Mouse (Mus musculus) liver, embryonic 11.5 days (tissue): ENCODE results near the gene Keg1. TPM values are rescaled to one million over a fixed set of nuclear protein-coding genes. Genes with fewer than 3 reads are reported as not detected.
"Not testable (repeated sequence)": the region's sequence is repeated elsewhere in the genome, so short reads cannot be mapped to it uniquely, and the experiment has no call there.

ENCODE experiments used
- ATAC-seq: fragments of 200-750 bp; cut with Nextera tagmentation; replicated peaks from 2 replicates; pipeline ENCODE4 v1.8.0; 2017; ENCODE audit warnings: moderate number of reproducible peaks, mild to moderate bottlenecking, moderate TSS enrichment, moderate library complexity; ENCODE audit not compliant: low FRiP score
- DNase-seq: peaks from one replicate; pipeline ENCODE4 v3.0.0-alpha.2; 2017; ENCODE audit warnings: low spot score
- H3K27ac ChIP-seq: fragments of 300-500 bp; sonication (generic); 2 replicates; pipeline ENCODE4 v1.5.1; 2014; ENCODE audit warnings: mild to moderate bottlenecking, low read depth, low read length, control low read depth
- H3K27me3 ChIP-seq: fragments of 300-500 bp; sonication (generic); replicated peaks from 2 replicates; pipeline ENCODE4 v1.6.1; 2014; ENCODE audit warnings: low read length, mixed read lengths; ENCODE audit not compliant: control insufficient read depth, insufficient read depth
- H3K36me3 ChIP-seq: fragments of 300-500 bp; sonication (generic); 2 replicates; pipeline ENCODE4 v1.6.1; 2014; ENCODE audit warnings: mild to moderate bottlenecking, low read length, moderate library complexity, mixed read lengths; ENCODE audit not compliant: control insufficient read depth, insufficient read depth
- H3K4me1 ChIP-seq: fragments of 300-500 bp; sonication (generic); replicated peaks from 2 replicates; pipeline ENCODE4 v1.6.1; 2014; ENCODE audit warnings: low read length, mixed read lengths; ENCODE audit not compliant: control insufficient read depth, insufficient read depth
- H3K4me2 ChIP-seq: fragments of 300-500 bp; sonication (generic); 2 replicates; pipeline ENCODE4 v1.6.1; 2014; ENCODE audit warnings: mild to moderate bottlenecking, control low read depth, moderate library complexity
- H3K4me3 ChIP-seq: fragments of 300-500 bp; sonication (generic); 2 replicates; pipeline ENCODE4 v1.5.1; 2014; ENCODE audit warnings: low read depth, low read length, control low read depth
- H3K9ac ChIP-seq: fragments of 300-500 bp; sonication (generic); 2 replicates; pipeline ENCODE4 v1.6.1; 2014; ENCODE audit warnings: low read depth, low read length, control low read depth
- H3K9me3 ChIP-seq: fragments of 300-500 bp; sonication (generic); 2 replicates; pipeline ENCODE4 v1.6.1; 2016; ENCODE audit warnings: low read length, inconsistent platforms, mixed read lengths; ENCODE audit not compliant: control insufficient read depth
- WGBS: fragments of 180-500 bp; shearing (Covaris S2); extraction: QIAGEN DNeasy Blood & Tissue Kit; methylation state at CpG from one replicate; pipeline ENCODE4 v1.1.7; 2014; 5-methylcytosine and 5-hydroxymethylcytosine counted together
- polyA plus RNA-seq: library from polyadenylated mRNA; unstranded; fragments of >200 nt; fragmentation: Nextera tagmentation; extraction: Ambion mirVana; gene quantifications from 2 replicates; pipeline ENCODE4 v1.2.1, GENCODE M21; 2014

Gene Keg1
- 0.19 and 0.25 TPM in 2 replicates for polyA plus RNA-seq

DNA sequence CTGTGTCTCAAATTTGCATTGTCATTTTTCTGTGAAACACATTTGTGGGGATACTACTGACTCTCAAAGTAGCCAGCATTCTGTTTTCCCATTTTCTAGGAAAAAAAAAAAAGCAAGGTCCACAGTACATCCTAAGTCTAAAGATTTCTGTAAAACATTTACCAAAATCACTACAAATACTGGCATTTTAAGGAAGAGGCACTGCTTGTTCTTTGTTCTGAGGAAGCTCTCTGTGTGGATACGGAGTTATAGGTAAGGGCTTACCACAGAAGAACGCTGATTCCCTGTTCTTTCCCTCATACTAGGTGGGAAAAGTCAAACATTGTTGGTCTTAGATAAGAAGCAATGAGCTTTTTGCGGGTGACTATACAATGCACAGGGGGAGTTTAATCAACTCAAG lies at the start of gene Keg1:
TSS of gene Keg1 (plus strand) at position 197 of the 400 bp plus-strand sequence.
- H3K9ac ChIP-seq, result no peak within 1 kb of the TSS
- DNase-seq (no peak), ATAC-seq (no peak)
- H3K4me3 ChIP-seq, result no peak within 1 kb of the TSS
- no peaks in the 10 kb centered on the region for H3K4me1 ChIP-seq
- no peaks in the 10 kb centered on the region for H3K9me3 ChIP-seq
- H3K27ac ChIP-seq, result no peak within 1 kb of the TSS
- 48% methylated on average over 3 of the region's 3 CpGs for WGBS
- no peak within 1 kb of the TSS for H3K4me2 ChIP-seq
- H3K36me3 ChIP-seq, result no peaks in the 10 kb centered on the region
- no peaks in the 10 kb centered on the region for H3K27me3 ChIP-seq

DNA sequence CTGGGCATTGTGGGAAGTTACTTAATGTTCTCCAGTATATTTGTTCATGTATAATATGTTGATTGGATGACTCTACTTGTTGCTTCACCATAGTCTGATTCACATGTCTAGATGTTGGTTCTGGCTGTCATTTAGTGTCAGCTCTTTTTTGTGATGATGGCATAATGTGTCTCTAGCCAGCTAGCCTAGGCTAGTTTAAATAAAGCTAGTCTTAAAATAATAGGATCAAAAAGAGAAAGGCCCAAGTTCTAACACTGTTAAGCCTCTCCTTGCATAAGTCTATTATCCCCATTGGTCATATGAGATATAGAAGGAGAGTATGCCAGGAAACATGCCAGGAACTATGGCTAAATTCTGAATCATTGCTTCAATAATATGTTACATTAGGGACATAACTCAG lies 46.1 kb upstream of the Keg1 start:
- Histone ChIP-seq H3K9ac (no peak overlapping the region), H3K27ac (no peak overlapping the region), H3K4me3 (no peak overlapping the region), H3K4me2 (no peak overlapping the region), H3K27me3 (no peaks in the 10 kb centered on the region), H3K4me1 (no peaks in the 10 kb centered on the region), H3K9me3 (no peaks in the 10 kb centered on the region), H3K36me3 (no peaks in the 10 kb centered on the region)
- DNase-seq (no peak), ATAC-seq (no peak)

DNA sequence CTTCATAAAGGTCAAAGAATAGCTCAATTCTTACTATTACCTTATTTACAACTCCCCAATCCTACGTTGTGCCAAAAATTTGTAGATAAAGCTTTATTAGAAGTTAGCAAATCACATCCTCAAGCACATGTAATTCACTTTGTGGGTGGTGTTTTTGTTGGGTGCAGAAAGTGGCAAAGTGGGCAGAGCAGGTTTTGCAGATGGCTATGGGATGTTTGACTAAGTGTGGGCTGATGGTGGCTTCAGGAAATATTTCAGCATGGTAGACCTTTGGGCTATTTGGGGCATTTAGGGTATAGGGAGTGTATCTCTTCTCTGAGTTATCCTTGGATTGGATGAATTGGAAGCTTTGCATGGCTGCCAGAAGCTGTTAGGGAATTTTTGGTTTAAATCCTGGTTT lies 29.4 kb upstream of the Keg1 start:
- Histone ChIP-seq H3K36me3 (no peaks in the 10 kb centered on the region), H3K9ac (no peak overlapping the region), H3K9me3 (no peaks in the 10 kb centered on the region), H3K27me3 (no peaks in the 10 kb centered on the region), H3K4me3 (no peak overlapping the region), H3K4me2 (no peak overlapping the region), H3K27ac (no peak overlapping the region), H3K4me1 (no peaks in the 10 kb centered on the region)
- DNase-seq, result no peak
- no peak for ATAC-seq
- WGBS, result 64% methylated on average over 1 of the region's 1 CpGs

DNA sequence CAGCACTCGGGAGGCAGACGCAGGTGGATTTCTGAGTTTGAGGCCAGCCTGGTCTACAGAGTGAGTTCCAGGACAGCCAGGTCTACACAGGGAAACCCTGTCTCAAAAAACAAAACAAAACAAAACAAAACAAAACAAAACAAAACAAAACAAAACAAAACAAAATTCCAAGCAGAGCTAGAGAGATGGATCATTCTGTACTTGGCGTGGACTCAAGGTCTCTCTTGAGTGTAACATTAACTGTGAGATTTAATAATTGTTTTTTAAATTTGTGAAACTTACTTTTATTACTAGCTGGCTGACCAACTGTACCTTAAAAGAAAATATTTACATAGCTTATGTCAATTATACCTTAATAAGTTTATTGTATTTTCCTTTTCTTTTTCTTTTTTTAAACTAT lies 27.0 kb upstream of the Keg1 start:
- H3K4me2 ChIP-seq, H3K27me3 ChIP-seq, DNase-seq, H3K9me3 ChIP-seq, ATAC-seq, H3K9ac ChIP-seq, H3K4me3 ChIP-seq, H3K27ac ChIP-seq, H3K36me3 ChIP-seq, H3K4me1 ChIP-seq: not testable (repeated sequence)
- WGBS, result 91% methylated on average over 3 of the region's 3 CpGs

DNA sequence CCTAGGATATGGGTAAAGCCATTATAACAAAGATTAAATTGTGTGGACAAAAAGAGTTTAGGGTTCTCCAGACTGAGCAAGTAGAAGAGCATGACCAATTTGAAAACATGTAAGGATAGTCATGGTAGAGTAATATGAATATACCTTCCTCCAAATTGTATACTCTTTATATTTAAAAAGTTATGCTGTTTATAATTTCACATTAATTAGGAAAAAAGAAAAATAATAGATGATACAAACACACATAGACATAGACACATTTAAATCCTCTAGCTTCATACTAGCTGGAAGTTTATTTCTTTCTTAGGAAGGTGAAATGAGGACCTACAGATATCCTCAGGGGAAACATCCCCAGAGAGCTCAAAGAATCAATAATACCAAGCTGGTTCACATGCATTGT lies 25.4 kb upstream of the Keg1 start, which contains the start of gene Olfr1442:
TSS of gene Olfr1442 (plus strand) at position 301 of the 400 bp plus-strand sequence.
- Histone ChIP-seq H3K4me2 (no peak within 1 kb of the TSS), H3K27ac (no peak within 1 kb of the TSS), H3K9ac (no peak within 1 kb of the TSS), H3K4me1 (no peaks in the 10 kb centered on the region), H3K4me3 (no peak within 1 kb of the TSS), H3K9me3 (no peaks in the 10 kb centered on the region), H3K27me3 (no peaks in the 10 kb centered on the region), H3K36me3 (no peaks in the 10 kb centered on the region)
- no peak for DNase-seq
- no peak for ATAC-seq

DNA sequence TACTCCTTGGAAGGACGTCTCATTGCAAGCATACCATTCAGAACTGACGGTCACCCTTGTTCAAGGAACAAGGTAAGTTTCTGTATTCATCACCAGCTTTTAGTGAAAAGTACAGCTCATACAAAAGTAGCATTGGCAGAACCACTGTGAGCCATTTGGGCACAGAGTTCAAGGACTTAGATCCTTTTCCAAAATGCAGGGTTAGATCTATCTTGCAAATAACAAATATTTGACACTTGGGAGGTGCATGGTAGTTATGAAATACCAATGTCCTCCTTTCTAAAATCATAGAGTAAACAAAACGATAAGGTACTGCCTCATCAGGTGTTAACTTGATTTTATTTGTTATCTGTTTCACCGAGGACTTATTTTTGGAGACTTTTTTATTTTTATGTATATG lies 24.5 kb upstream of the Keg1 start:
- H3K4me1 ChIP-seq, result no peaks in the 10 kb centered on the region
- H3K27me3 ChIP-seq, result no peaks in the 10 kb centered on the region
- H3K9ac ChIP-seq, result no peak overlapping the region
- no peaks in the 10 kb centered on the region for H3K9me3 ChIP-seq
- no peak for DNase-seq
- no peaks in the 10 kb centered on the region for H3K36me3 ChIP-seq
- WGBS, result 70% methylated on average over 4 of the region's 4 CpGs
- H3K4me3 ChIP-seq, result no peak overlapping the region
- no peak overlapping the region for H3K4me2 ChIP-seq
- no peak for ATAC-seq
- H3K27ac ChIP-seq, result no peak overlapping the region

DNA sequence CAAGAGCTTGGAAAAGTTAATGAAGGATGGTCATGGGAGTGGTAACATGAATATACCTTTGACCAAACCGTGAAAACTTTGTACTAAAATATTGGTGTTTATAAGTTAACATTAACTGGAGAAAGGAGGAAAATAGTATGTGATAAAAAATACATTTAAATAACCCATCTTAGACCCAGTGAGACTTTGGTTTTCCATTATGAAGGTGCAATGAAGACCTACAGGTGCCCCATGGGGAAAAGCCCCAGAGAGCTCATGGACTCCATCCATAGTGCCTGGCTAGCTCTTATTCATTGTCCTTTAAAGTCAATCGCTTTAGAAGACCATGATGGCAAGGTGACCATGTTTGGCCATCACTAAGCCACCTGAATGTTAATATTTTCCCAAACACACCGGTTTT lies 17.8 kb upstream of the Keg1 start, which contains the start of gene Olfr1443:
TSS of gene Olfr1443 (plus strand) at position 301 of the 400 bp plus-strand sequence.
- 61% methylated on average over 3 of the region's 3 CpGs for WGBS
- Histone ChIP-seq H3K27ac (no peak within 1 kb of the TSS), H3K36me3 (no peaks in the 10 kb centered on the region), H3K9me3 (no peaks in the 10 kb centered on the region), H3K9ac (no peak within 1 kb of the TSS), H3K4me2 (no peak within 1 kb of the TSS), H3K4me1 (no peaks in the 10 kb centered on the region), H3K27me3 (no peaks in the 10 kb centered on the region), H3K4me3 (no peak within 1 kb of the TSS)
- ATAC-seq (no peak), DNase-seq (no peak)

DNA sequence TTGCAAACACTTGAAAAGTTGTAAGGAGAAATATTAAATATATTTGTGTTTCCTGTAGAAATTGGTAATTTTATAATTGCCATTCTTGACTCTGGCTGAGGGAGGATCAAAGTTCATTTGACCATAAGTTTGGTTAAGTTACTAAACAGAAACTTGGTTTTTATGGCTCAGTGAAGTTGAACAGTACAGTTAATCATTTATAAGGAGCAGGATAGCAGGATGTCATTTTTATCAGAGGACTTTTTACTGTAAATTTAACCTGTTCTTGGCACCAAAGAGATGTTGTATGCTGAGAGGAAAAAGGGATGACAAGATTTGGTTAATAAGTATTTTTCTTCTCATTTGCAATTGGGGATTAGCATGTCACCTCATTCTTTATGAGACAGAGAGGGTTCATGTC lies 10.9 kb upstream of the Keg1 start:
- ATAC-seq (no peak), DNase-seq (no peak)
- Histone ChIP-seq H3K27me3 (no peaks in the 10 kb centered on the region), H3K4me1 (no peaks in the 10 kb centered on the region), H3K27ac (no peak overlapping the region), H3K36me3 (no peaks in the 10 kb centered on the region), H3K9ac (no peak overlapping the region), H3K9me3 (no peaks in the 10 kb centered on the region), H3K4me3 (no peak overlapping the region), H3K4me2 (no peak overlapping the region)

DNA sequence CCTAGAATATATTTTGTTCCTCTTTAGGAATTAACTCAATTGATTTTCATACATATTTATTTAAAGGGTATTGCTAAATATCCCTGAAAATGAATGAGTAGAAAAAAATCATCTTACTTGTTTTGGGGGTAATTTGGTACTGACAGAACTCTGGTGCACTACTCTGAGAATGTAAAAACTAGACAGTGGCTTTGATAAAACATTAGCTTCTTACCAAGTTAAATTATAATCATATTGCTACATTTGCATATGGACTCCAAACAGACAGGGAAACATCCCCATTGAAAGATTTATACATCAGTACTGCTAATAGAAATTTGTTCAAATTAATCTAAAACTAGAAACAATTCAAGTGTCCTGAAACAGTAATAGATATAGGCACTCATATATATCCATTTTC lies 10.4 kb upstream of the Keg1 start:
- Histone ChIP-seq H3K27me3 (no peaks in the 10 kb centered on the region), H3K4me1 (no peaks in the 10 kb centered on the region), H3K9ac (no peak overlapping the region), H3K9me3 (no peaks in the 10 kb centered on the region), H3K36me3 (no peaks in the 10 kb centered on the region), H3K27ac (no peak overlapping the region), H3K4me3 (no peak overlapping the region), H3K4me2 (no peak overlapping the region)
- ATAC-seq (no peak), DNase-seq (no peak)
